Mouse (Mus musculus) hindbrain, embryonic 11.5 days (tissue): ENCODE results near the gene Adcyap1. TPM values are rescaled to one million over a fixed set of nuclear protein-coding genes. Genes with fewer than 3 reads are reported as not detected.

Source experiments
- ATAC-seq: fragments of 200-750 bp; cut with Nextera tagmentation; 2 replicates; pipeline ENCODE4 v1.8.0; 2017; ENCODE audit warnings: mild to moderate bottlenecking, moderate TSS enrichment, moderate library complexity; ENCODE audit not compliant: low FRiP score
- DNase-seq: peaks from one replicate; pipeline ENCODE4 v3.0.0-alpha.2; 2015; ENCODE audit warnings: low spot score
- H3K27ac ChIP-seq: fragments of 300-500 bp; sonication (generic); 2 replicates; pipeline ENCODE4 v1.5.1; 2014; ENCODE audit warnings: mild to moderate bottlenecking, low read depth, low read length
- H3K27me3 ChIP-seq: fragments of 300-500 bp; sonication (generic); 2 replicates; pipeline ENCODE4 v1.6.1; 2014; ENCODE audit warnings: mild to moderate bottlenecking, low read length, moderate library complexity, mixed read lengths; ENCODE audit not compliant: control insufficient read depth, insufficient read depth
- H3K36me3 ChIP-seq: fragments of 300-500 bp; sonication (generic); 2 replicates; pipeline ENCODE4 v1.6.1; 2014; ENCODE audit warnings: mild to moderate bottlenecking, low read length, moderate library complexity, mixed read lengths; ENCODE audit not compliant: control insufficient read depth, insufficient read depth
- H3K4me1 ChIP-seq: fragments of 300-500 bp; sonication (generic); replicated peaks from 2 replicates; pipeline ENCODE4 v1.6.1; 2014; ENCODE audit warnings: low read length, mixed read lengths; ENCODE audit not compliant: control insufficient read depth, insufficient read depth
- H3K4me2 ChIP-seq: fragments of 300-500 bp; sonication (generic); replicated peaks from 2 replicates; pipeline ENCODE4 v1.6.1; 2014; ENCODE audit warnings: mild to moderate bottlenecking, low read depth, low read length
- H3K4me3 ChIP-seq: fragments of 300-500 bp; sonication (generic); 2 replicates; pipeline ENCODE4 v1.5.1; 2014; ENCODE audit warnings: low read depth, low read length
- H3K9ac ChIP-seq: fragments of 300-500 bp; sonication (generic); 2 replicates; pipeline ENCODE4 v1.6.1; 2014; ENCODE audit warnings: low read depth, low read length
- H3K9me3 ChIP-seq: fragments of 300-500 bp; sonication (generic); 2 replicates; pipeline ENCODE4 v1.6.1; 2016; ENCODE audit warnings: low read length; ENCODE audit not compliant: control insufficient read depth
- WGBS: fragments of 180-500 bp; shearing (Covaris S2); extraction: QIAGEN DNeasy Blood & Tissue Kit; methylation state at CpG from one replicate; pipeline ENCODE4 v1.1.7; 2014; 5-methylcytosine and 5-hydroxymethylcytosine counted together
- polyA plus RNA-seq: library from polyadenylated mRNA; unstranded; fragments of >200 nt; fragmentation: Nextera tagmentation; extraction: Ambion mirVana; gene quantifications from 2 replicates; pipeline ENCODE4 v1.2.1, GENCODE M21; 2014

Gene Adcyap1
- polyA plus RNA-seq, result 18.2 and 19.1 TPM in 2 replicates

DNA sequence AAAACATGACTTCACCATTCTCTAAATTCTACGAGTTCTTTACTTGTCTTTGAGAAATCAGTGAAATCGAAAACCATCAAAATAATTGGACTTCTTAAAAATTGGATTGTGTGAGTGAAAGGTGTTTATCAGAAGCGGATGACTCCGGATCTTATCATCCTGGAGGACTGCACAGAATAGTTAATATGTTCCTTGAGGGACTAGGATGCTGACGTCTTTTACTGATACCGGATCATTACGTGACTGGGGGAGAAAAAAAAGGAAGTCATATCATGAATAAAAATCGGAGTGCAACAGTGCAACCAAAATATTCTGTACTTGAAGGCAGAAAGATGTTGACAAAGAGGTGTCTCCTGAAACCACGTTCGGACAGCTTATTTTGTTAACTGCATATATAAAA is at the start of gene Adcyap1:
Adcyap1 (plus strand) TSS at position 301 of the 400 bp plus-strand sequence.
- H3K27ac ChIP-seq, result peak within 1 kb of the TSS; percentile 55
- H3K9me3 ChIP-seq, result no peaks in the 10 kb centered on the region
- H3K36me3 ChIP-seq, result no peaks in the 10 kb centered on the region
- H3K4me3 ChIP-seq, result peak within 1 kb of the TSS; percentile 27
- 27% methylated on average over 10 of the region's 10 CpGs for WGBS
- DNase-seq, result peak; percentile 37
- ATAC-seq, result no peak
- peak within 1 kb of the TSS; percentile 57 for H3K4me2 ChIP-seq
- peak within 1 kb of the TSS; percentile 49; the same call in 1 of the 2 replicates for H3K9ac ChIP-seq
- peaks cover 45% of the 10 kb centered on the region for H3K27me3 ChIP-seq
- no peaks in the 10 kb centered on the region; the same call in 1 of the 2 replicates for H3K4me1 ChIP-seq

DNA sequence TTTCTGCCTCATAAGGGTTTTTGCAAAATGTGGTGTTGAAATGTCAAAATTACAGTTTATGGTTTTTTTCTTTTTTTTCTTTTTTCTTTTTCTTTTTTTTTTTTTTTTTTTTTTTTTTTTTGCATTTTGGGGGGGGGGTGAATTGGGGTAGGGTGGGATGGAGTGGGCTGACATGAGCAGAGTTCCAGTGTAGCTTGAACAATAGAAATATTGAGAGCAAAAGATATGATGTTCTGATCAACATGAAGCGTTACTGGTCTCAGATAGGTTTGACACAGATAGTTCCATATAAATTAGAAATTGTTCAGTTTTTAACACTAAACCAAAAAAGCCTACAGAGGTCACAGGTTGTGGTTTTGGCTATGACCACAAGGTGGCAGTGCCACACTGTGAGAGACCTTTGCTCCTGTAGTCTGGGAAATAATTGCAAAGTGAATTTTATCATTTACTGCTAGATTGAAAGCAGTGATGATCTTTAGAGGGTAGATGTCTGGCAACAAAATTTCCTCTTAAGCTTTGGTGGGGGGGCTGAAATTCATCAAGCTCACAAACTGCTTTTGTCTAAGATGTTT is 40.5 kb upstream of the Adcyap1 start:
- Histone ChIP-seq H3K27ac (no peak overlapping the region), H3K4me3 (no peak overlapping the region), H3K4me1 (no peaks in the 10 kb centered on the region), H3K36me3 (no peaks in the 10 kb centered on the region), H3K9ac (no peak overlapping the region), H3K4me2 (no peak overlapping the region), H3K9me3 (no peaks in the 10 kb centered on the region), H3K27me3 (no peaks in the 10 kb centered on the region)
- 24% methylated on average over 1 of the region's 1 CpGs for WGBS
- peak; percentile 81 for ATAC-seq
- DNase-seq, result peak; percentile 83

DNA sequence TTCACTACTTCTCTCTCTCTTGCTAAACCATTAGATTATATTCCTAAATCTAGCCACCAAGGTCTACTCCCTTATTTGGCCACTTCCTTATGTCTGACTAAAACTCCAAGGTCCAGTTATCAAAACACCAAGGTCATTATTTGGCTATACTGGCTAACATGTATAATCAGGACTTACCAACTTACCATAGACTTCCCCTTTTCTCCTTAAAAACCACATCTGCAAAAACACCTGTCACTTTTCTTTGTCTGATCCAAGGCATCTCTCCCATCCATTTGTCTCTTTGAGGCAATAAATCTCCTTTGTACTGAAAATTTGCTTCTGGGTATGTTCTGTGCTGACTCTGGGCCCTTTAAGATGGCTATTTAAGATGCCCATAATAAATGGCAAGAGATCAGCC is 29.2 kb upstream of the Adcyap1 start:
- Histone ChIP-seq H3K27ac (no peak overlapping the region), H3K36me3 (no peaks in the 10 kb centered on the region), H3K4me2 (no peak overlapping the region), H3K9me3 (no peaks in the 10 kb centered on the region), H3K27me3 (no peaks in the 10 kb centered on the region), H3K9ac (no peak overlapping the region), H3K4me1 (no peaks in the 10 kb centered on the region), H3K4me3 (no peak overlapping the region)
- ATAC-seq (no peak), DNase-seq (no peak)

GRCm38 (mm10) chr17:93196846-93197245 is 2.0 kb upstream of the Adcyap1 start:
- Histone ChIP-seq H3K27ac (no peak overlapping the region), H3K4me1 (no peaks in the 10 kb centered on the region), H3K9ac (no peak overlapping the region), H3K27me3 (peaks cover 34% of the 10 kb centered on the region), H3K9me3 (no peaks in the 10 kb centered on the region), H3K4me3 (no peak overlapping the region), H3K36me3 (no peaks in the 10 kb centered on the region), H3K4me2 (no peak overlapping the region)
- DNase-seq (peak; percentile 19), ATAC-seq (no peak)
- WGBS, result 44% methylated on average over 2 of the region's 2 CpGs

DNA sequence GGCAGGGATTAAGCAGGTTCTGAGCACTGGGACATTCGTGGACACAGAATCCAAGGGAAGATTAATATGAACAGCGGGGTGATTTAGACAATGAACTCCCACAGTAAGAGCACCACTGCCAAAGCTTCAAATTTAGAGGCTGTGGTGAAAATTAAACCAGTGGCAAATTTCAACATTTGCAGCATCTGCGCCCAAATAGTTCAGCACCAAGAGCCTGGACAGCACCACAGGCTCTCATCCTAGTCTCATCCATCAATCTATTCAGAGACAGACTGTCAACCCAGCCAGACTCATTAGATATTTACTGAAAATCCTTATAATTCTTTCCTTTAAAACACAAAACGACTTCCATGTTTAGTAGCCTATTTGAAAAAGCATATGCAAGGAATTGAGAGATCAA is 604 bp upstream of the Adcyap1 start:
- DNase-seq (peak; percentile 52), ATAC-seq (no peak)
- Histone ChIP-seq H3K9me3 (no peaks in the 10 kb centered on the region), H3K36me3 (no peaks in the 10 kb centered on the region), H3K4me3 (no peak overlapping the region), H3K27ac (no peak overlapping the region), H3K9ac (no peak overlapping the region), H3K4me1 (no peaks in the 10 kb centered on the region; the same call in 1 of the 2 replicates), H3K27me3 (peaks cover 45% of the 10 kb centered on the region), H3K4me2 (no peak overlapping the region)
- WGBS, result 11% methylated on average over 4 of the region's 4 CpGs

- Histone ChIP-seq H3K4me2 (peak overlapping the region; percentile 57; the same call in 1 of the 2 replicates), H3K27ac (0 out of 2 replicates have a peak overlapping the region, but pooled peaks have one; percentile 55), H3K36me3 (no peaks in the 10 kb centered on the region), H3K9ac (peak overlapping the region; percentile 49; the same call in 1 of the 2 replicates), H3K9me3 (no peaks in the 10 kb centered on the region), H3K4me3 (peak overlapping the region; percentile 27), H3K4me1 (no peaks in the 10 kb centered on the region; the same call in 1 of the 2 replicates), H3K27me3 (peaks cover 45% of the 10 kb centered on the region)
- no peak for DNase-seq
- 1% methylated on average over 14 of the region's 15 CpGs for WGBS
- no peak for ATAC-seq
Measured at GRCm38 (mm10) chr17:93199218-93199617, 401 bp downstream of the Adcyap1 start.

DNA sequence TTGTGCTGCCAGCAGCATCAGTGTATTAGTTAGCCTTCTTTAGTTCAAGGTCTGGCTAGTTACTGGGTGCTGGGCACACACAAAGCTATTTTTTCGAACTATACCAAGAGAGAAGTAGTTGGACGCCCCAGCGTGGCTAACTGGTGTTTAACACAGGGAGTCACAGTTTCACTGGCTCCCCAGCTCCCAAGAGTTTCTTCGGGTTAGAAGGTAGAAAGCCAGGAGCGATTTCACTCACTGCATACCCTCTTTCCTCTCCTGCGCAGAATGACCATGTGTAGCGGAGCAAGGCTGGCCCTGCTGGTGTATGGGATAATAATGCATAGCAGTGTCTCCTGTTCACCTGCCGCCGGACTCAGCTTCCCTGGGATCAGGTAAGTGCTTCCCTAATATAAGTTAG is 930 bp downstream of the Adcyap1 start:
- Histone ChIP-seq H3K27ac (peak overlapping the region; percentile 55), H3K36me3 (no peaks in the 10 kb centered on the region), H3K4me1 (no peaks in the 10 kb centered on the region; the same call in 1 of the 2 replicates), H3K27me3 (peaks cover 47% of the 10 kb centered on the region), H3K9ac (peak overlapping the region; percentile 49; the same call in 1 of the 2 replicates), H3K9me3 (no peaks in the 10 kb centered on the region), H3K4me2 (peak overlapping the region; percentile 57), H3K4me3 (peak overlapping the region; percentile 27)
- ATAC-seq (no peak), DNase-seq (peak; percentile 41)
- WGBS, result 2% methylated on average over 9 of the region's 9 CpGs

- Histone ChIP-seq H3K4me3 (peak overlapping the region; percentile 27), H3K27me3 (peaks cover 51% of the 10 kb centered on the region), H3K9me3 (no peaks in the 10 kb centered on the region), H3K27ac (peak overlapping the region; percentile 55), H3K4me2 (peak overlapping the region; percentile 57), H3K36me3 (no peaks in the 10 kb centered on the region), H3K4me1 (no peaks in the 10 kb centered on the region; the same call in 1 of the 2 replicates), H3K9ac (peak overlapping the region; percentile 49)
- DNase-seq (peak; percentile 47), ATAC-seq (0 out of 2 replicates have a peak, but pooled peaks have one; percentile 36)
- 1% methylated on average over 29 of the region's 29 CpGs for WGBS
Measured at GRCm38 (mm10) chr17:93200386-93201264, 1.8 kb downstream of the Adcyap1 start.
